Mouse (Mus musculus) heart, embryonic 14.5 days (tissue): ENCODE results near the gene Uxt. TPM values are rescaled to one million over a fixed set of nuclear protein-coding genes. Genes with fewer than 3 reads are reported as not detected.

Experiments used
- ATAC-seq: fragments of 200-750 bp; cut with Nextera tagmentation; 2 replicates; pipeline ENCODE4 v1.8.0; 2017; ENCODE audit warnings: low read depth, moderate TSS enrichment; ENCODE audit not compliant: insufficient number of reproducible peaks, insufficient read depth, low FRiP score
- H3K27ac ChIP-seq, 2 experiments: fragments of 200-500 bp in 1 of 2; fragments of 300-500 bp in 1 of 2; sonication (generic) in 1 of 2; replicated peaks in 1 of 2; 2 replicates each; pipeline ENCODE4 v1.5.1; 2012 to 2014; ENCODE audit warnings: low read depth in 2 of 2, low read length in 2 of 2, control low read depth in 1 of 2, mild to moderate bottlenecking in 1 of 2, mixed read lengths in 1 of 2; ENCODE audit not compliant: control insufficient read depth in 1 of 2, insufficient read depth in 1 of 2
- H3K27me3 ChIP-seq: fragments of 300-500 bp; sonication (generic); 2 replicates; pipeline ENCODE4 v1.6.1; 2014; ENCODE audit warnings: mild to moderate bottlenecking, low read length, control low read depth; ENCODE audit not compliant: control insufficient read depth, insufficient read depth
- H3K36me3 ChIP-seq: fragments of 300-500 bp; sonication (generic); 2 replicates; pipeline ENCODE4 v1.6.1; 2014; ENCODE audit warnings: mild to moderate bottlenecking, control low read depth, low read length, mixed read lengths; ENCODE audit not compliant: control insufficient read depth, insufficient read depth
- H3K4me1 ChIP-seq, 2 experiments: fragments of 200-500 bp in 1 of 2; fragments of 300-500 bp in 1 of 2; sonication (generic) in 1 of 2; 2 replicates each; pipeline ENCODE4 v1.6.1; 2012 to 2014; ENCODE audit warnings: low read length in 2 of 2, control low read depth in 1 of 2, mixed read lengths in 1 of 2; ENCODE audit not compliant: control insufficient read depth in 2 of 2, insufficient read depth in 2 of 2
- H3K4me2 ChIP-seq: fragments of 300-500 bp; sonication (generic); 2 replicates; pipeline ENCODE4 v1.6.1; 2014; ENCODE audit warnings: mild to moderate bottlenecking, low read length
- H3K4me3 ChIP-seq, 2 experiments: fragments of 200-500 bp in 1 of 2; fragments of 300-500 bp in 1 of 2; sonication (generic) in 1 of 2; 2 replicates each; pipeline ENCODE4 v1.5.1; 2012 to 2014; ENCODE audit warnings: low read length in 2 of 2, mild to moderate bottlenecking in 2 of 2, control low read depth in 1 of 2, low read depth in 1 of 2, moderate library complexity in 1 of 2; ENCODE audit not compliant: control insufficient read depth in 1 of 2, insufficient read depth in 1 of 2
- H3K9ac ChIP-seq: fragments of 300-500 bp; sonication (generic); 2 replicates; pipeline ENCODE4 v1.6.1; 2014; ENCODE audit warnings: mild to moderate bottlenecking, low read length
- H3K9me3 ChIP-seq: fragments of 300-500 bp; sonication (generic); 2 replicates; pipeline ENCODE4 v1.6.1; 2016; ENCODE audit warnings: low read length, control low read depth; ENCODE audit not compliant: control insufficient read depth
- WGBS: fragments of 180-500 bp; shearing (Covaris S2); extraction: QIAGEN DNeasy Blood & Tissue Kit; methylation state at CpG from one replicate; pipeline ENCODE4 v1.1.7; 2014; 5-methylcytosine and 5-hydroxymethylcytosine counted together
- polyA plus RNA-seq: library from polyadenylated mRNA; unstranded; fragments of >200 nt; fragmentation: Nextera tagmentation; extraction: Ambion mirVana; gene quantifications from 2 replicates; pipeline ENCODE4 v1.2.1, GENCODE M21; 2014

Gene Uxt
- polyA plus RNA-seq, result 51.1 and 52.6 TPM in 2 replicates

- Histone ChIP-seq H3K27ac (peak within 1 kb of the TSS; percentile 86 to 87), H3K4me1 (no peaks in the 10 kb centered on the region), H3K9me3 (no peaks in the 10 kb centered on the region), H3K27me3 (no peaks in the 10 kb centered on the region), H3K36me3 (peaks cover 8% of the 10 kb centered on the region; the same call in 1 of the 2 replicates), H3K4me2 (peak within 1 kb of the TSS; percentile 65), H3K4me3 (peak within 1 kb of the TSS; percentile 51 to 76), H3K9ac (peak within 1 kb of the TSS; percentile 69)
- ATAC-seq, result peak; percentile 94
- 19% methylated on average over 57 of the region's 57 CpGs for WGBS
These were observed at the start of gene Uxt for GRCm38 (mm10) chrX:20961477-20962378. Uxt (minus strand) TSS chrX:20962017.

GRCm38 (mm10) chrX:20980901-20981300 lies 19.1 kb upstream of the Uxt start:
- H3K36me3 ChIP-seq, result 0 out of 2 replicates have a peak, but pooled peaks cover under 1% of the 10 kb centered on the region
- 40% methylated on average over 1 of the region's 1 CpGs for WGBS
- H3K9ac ChIP-seq, result no peak overlapping the region
- H3K9me3 ChIP-seq, result no peaks in the 10 kb centered on the region
- H3K4me2 ChIP-seq, result no peak overlapping the region
- ATAC-seq, result no peak
- H3K4me3 ChIP-seq, result no peak overlapping the region
- H3K4me1 ChIP-seq, result no peaks in the 10 kb centered on the region
- H3K27me3 ChIP-seq, result no peaks in the 10 kb centered on the region
- no peak overlapping the region for H3K27ac ChIP-seq

DNA sequence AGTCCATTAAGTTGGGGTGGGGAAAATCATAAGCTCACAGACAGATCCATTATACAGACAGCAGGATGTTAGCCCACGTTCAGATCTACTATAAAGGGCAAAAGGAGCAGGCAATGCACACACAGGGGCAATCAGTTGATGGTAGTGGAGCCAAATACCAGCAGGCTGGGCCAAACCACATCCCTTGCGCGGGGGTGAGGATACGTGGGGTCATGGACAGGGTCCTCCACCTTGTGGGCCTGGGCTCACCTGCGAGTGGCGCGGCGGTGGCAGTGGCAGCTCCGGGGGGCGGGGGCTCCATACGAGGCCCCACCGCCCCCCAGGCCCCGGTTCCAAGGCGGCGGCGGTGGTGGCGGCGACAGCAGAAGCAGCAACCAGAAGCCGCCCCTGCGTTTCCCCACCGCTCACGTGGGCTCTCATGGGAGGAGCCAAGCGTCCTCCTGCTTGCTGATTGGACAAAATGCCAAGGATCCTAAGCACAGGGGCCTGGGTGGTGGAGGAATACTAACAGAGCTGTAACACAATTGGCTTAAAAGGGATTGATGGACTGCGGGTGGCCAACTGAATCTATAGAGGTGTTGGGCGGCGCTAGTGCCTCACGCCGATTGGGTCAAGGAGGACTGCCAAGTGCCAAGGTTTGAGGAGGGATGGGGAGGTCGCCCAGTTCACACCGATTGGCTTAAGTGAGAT lies 11.5 kb downstream of the Uxt start, which contains the start of gene Elk1:
Gene Elk1 (minus strand): TSS at position 418 of the 690 bp plus-strand sequence.
- no peaks in the 10 kb centered on the region for H3K27me3 ChIP-seq
- no peaks in the 10 kb centered on the region for H3K36me3 ChIP-seq
- H3K9me3 ChIP-seq, result no peaks in the 10 kb centered on the region
- 16% methylated on average over 28 of the region's 30 CpGs for WGBS
- peak within 1 kb of the TSS; percentile 61 to 72 for H3K4me3 ChIP-seq
- H3K27ac ChIP-seq, result peak within 1 kb of the TSS; percentile 12 to 66; a peak in 3 of 4 replicates
- 0 out of 4 replicates have a peak, but pooled peaks cover 0 to 3% of the 10 kb centered on the region in 2 experiments for H3K4me1 ChIP-seq
- peak within 1 kb of the TSS; percentile 64 for H3K4me2 ChIP-seq
- ATAC-seq, result peak; percentile 94
- peak within 1 kb of the TSS; percentile 78 for H3K9ac ChIP-seq

GRCm38 (mm10) chrX:20946055-20946454 lies 15.8 kb downstream of the Uxt start:
- H3K27me3 ChIP-seq, result no peaks in the 10 kb centered on the region
- H3K27ac ChIP-seq, result no peak overlapping the region
- H3K36me3 ChIP-seq, result peaks cover 6% of the 10 kb centered on the region
- ATAC-seq, result no peak
- 14% methylated on average over 4 of the region's 4 CpGs for WGBS
- no peak overlapping the region for H3K4me3 ChIP-seq
- H3K9ac ChIP-seq, result no peak overlapping the region
- 0 out of 4 replicates have a peak, but pooled peaks cover 0 to 3% of the 10 kb centered on the region in 2 experiments for H3K4me1 ChIP-seq
- H3K9me3 ChIP-seq, result no peaks in the 10 kb centered on the region
- no peak overlapping the region for H3K4me2 ChIP-seq

- Histone ChIP-seq H3K4me3 (no peak overlapping the region), H3K27me3 (no peaks in the 10 kb centered on the region), H3K4me1 (no peaks in the 10 kb centered on the region), H3K9me3 (no peaks in the 10 kb centered on the region), H3K27ac (no peak overlapping the region), H3K4me2 (no peak overlapping the region), H3K36me3 (peaks cover 30% of the 10 kb centered on the region), H3K9ac (no peak overlapping the region)
- no peak for ATAC-seq
- WGBS, result 91% methylated on average over 1 of the region's 1 CpGs
These were observed 29.9 kb downstream of the Uxt start for GRCm38 (mm10) chrX:20931963-20932362.

- no peaks in the 10 kb centered on the region for H3K4me1 ChIP-seq
- H3K27ac ChIP-seq, result no peak within 1 kb of the TSS
- no peaks in the 10 kb centered on the region for H3K27me3 ChIP-seq
- H3K4me3 ChIP-seq, result no peak within 1 kb of the TSS
- H3K9me3 ChIP-seq, result no peaks in the 10 kb centered on the region
- peaks cover 30% of the 10 kb centered on the region for H3K36me3 ChIP-seq
- H3K9ac ChIP-seq, result no peak within 1 kb of the TSS
- WGBS, result 59% methylated on average over 1 of the region's 1 CpGs
- no peak for ATAC-seq
- no peak within 1 kb of the TSS for H3K4me2 ChIP-seq
These were observed 30.5 kb downstream of the Uxt start, which contains the start of gene Cfp for GRCm38 (mm10) chrX:20931364-20931763. Cfp (minus strand) TSS chrX:20931555.

GRCm38 (mm10) chrX:20929859-20930258 lies 32.0 kb downstream of the Uxt start:
- Histone ChIP-seq H3K36me3 (peaks cover 19% of the 10 kb centered on the region), H3K27me3 (no peaks in the 10 kb centered on the region), H3K9ac (no peak overlapping the region), H3K4me2 (no peak overlapping the region), H3K27ac (no peak overlapping the region), H3K4me3 (no peak overlapping the region), H3K9me3 (no peaks in the 10 kb centered on the region), H3K4me1 (no peaks in the 10 kb centered on the region)
- ATAC-seq, result no peak
- WGBS, result 88% methylated on average over 1 of the region's 1 CpGs
